Mouse (Mus musculus) thymus, postnatal 4 days (tissue): ENCODE data around the gene Chl1.

ENCODE experiments used
- DNase-seq: peaks from one replicate; pipeline ENCODE4 v3.0.0; 2021

Chl1 gene

DNA sequence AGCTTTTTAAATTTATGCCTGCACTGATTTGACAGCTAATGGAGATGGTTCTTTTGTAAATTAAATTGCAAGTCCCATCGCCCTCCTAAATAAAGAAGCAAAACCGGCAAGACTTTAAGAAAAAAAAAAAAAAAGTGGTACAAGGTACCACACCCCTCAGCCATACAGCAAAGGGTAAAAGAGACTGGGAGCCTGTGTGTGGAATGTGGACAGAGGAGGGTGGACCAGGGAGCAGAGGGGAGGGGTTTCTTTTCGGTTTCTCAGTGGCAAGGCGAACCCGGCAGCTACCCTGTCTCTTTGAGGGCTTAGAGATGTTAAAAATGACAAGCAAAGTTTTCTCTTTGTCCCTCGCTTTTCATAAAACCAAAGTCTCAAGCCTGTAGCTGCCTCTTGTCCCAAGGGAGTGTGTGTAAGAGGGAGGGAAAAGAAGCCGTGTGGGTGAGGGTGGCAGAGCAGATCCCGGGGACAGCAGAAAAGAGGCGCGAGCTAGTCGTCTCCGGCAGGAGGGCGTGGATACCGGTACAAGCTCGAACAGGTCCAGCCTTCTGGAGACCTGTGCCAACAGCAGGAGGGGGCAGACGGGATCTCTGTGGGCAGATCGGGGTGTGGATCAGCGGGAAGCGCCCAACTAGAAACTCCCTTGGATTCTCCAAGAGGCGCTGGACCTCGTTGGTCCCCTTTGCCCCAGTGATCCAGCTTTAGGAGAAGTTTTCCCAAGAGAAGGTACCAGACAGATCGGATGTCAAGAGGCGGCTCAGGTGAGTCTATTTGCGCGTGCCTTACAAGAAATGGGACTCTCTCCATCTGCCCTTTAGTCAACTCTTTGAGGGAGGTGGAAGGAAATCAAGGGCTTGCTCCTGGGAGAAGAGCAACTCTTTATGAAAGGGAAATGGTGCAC, at the start of gene Chl1:
Gene Chl1 (plus strand): TSS at position 195 of the 898 bp plus-strand sequence.
- peak; percentile 15 for DNase-seq

GRCm38 (mm10) chr6:103465479-103466080, 44.8 kb upstream of the Chl1 start:
- DNase-seq, result peak; percentile 8

DNA sequence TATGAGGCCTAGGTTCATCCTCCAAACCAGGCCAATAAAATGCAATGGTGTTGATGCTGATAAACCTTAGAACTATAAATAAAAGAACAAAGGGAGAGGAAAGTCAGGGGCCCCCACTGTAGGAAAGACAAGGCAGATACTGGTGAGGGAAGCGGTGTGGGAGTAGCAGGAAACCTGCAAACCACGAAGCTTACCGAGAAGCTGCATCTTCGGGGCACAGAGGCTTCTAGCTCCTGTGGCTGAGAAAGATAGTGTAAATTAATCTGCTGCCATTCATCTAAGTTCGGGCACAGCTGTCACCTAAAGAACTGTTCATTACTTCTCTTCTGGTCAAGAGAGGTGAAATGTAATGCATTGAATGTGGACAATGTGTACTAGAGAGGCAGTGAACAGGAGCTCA, 37.1 kb upstream of the Chl1 start:
- peak; percentile 33 for DNase-seq

- no peak for DNase-seq
These were observed 23.2 kb upstream of the Chl1 start for GRCm38 (mm10) chr6:103487199-103487598.

- no peak for DNase-seq
These were observed 12.0 kb upstream of the Chl1 start for GRCm38 (mm10) chr6:103498404-103498803.

DNA sequence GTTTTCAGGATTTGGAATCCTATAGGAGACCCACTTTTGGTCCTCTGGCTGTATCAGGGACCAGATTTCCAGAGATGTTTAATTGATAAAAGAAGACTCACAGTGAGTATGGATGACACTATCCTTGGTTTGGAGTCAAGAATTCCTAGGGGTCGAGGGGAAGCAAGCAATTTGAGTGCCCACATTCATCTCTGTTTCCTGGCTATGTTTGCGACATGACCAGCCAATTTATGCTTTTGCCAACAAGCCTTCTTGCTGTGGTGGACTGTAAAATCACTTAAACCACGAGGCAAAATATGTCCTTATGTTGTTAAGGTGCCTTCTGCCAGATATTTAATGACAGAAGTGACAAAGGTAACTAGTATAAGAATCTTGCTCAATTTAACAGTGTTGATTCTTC, 6.3 kb upstream of the Chl1 start:
- no peak for DNase-seq

DNA sequence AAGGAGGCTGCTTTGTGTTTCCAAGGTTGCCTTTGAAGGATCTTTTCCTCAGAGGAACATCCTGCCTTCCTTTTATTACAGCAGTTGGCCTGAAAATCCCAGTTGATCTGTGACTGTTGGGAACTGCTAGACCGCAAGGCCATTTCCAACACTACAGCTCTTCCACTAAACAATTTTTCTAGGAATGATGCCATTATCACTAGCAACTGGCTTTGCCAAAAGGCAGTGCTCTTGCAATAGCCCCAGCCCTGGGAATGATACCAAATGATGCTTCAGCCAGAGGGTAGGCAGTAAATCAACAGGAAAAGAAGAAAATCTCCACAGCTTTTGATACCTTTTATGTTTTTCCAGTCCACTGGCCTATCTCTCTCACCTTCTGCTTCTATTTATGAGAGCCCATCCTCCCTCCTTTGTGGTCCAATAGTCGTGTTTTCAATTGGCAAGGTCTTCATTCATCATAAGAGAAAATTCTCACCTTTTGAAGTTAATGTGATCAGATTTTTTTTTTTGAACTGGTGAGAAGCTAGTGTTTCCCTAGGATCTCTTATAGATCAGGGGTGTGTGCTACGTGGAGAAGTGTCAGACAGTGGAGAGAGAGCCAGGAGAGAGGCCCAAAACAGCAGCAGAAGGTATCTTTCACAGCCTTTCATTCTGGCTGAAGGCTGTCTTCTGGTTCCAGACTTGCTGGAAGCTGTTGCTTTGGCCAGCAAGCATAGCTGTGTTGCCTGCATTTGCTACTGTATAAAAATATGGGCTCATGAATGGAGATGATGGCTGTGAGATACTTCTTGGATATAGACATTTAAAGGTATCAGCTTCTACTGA, 2.4 kb upstream of the Chl1 start:
- no peak for DNase-seq

GRCm38 (mm10) chr6:103509596-103509995, 790 bp upstream of the Chl1 start:
- DNase-seq, result no peak

GRCm38 (mm10) chr6:103511290-103511971, 1.0 kb downstream of the Chl1 start:
- peak; percentile 10 for DNase-seq

DNA sequence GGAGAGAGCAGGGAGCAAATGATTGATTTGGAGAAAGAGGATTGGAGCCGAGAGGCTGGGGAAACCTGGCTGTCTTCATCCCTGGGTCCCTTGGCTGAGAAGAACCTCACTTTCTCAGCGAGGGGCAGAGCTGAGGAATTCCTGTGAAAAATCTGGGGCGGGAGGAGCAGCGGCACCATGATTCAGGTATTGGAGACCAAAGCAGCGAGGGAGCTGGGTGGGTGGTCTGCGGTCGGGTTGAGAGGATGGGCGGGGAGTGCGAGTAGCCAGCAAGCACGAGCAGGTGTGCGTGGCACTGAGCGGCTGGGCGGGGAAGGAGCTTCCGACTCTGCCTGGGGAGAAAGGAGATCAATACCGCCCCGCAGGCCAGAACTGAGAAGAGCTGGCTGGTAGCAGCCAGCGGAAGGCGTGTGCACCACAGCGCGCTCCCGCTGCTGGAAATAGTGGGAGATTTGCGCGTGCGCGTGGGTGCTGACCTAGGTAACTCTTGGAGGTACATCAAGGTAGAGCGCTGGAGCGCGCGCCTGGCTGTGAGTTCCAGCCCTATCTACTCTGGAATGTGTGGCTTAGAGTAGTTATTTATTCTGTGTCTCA, 1.7 kb downstream of the Chl1 start:
- peak; percentile 68 for DNase-seq

GRCm38 (mm10) chr6:103512911-103513321, 2.5 kb downstream of the Chl1 start:
- DNase-seq, result no peak

DNA sequence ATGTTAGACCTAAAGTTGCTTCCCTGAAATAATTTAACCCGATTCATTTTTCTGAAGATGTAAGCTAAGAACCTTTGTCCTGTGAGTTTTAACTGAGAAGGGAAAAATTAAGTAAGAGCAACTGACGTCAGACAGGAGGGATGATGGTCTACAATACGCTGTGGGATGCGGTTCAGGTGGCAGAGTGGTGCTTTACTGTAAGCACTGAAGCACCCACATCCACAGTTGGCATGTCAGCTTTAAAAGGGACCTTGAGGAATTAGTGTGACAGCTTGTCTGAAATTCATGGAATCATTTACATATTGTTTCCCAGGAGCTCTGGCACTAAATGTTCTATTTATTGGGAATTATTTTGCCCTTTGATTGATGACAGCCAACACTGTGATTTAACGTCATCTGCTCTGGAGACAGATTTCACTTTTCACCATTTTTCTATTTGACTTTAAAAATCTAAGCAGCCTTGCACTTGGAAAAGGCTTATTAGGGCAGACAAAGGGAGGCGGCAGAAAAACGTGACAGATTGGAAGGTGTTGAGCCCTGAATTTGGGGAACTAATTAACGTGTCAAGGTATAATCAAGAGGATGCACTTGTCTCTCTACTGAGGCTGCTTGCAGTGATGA, 3.3 kb downstream of the Chl1 start:
- DNase-seq, result no peak

DNA sequence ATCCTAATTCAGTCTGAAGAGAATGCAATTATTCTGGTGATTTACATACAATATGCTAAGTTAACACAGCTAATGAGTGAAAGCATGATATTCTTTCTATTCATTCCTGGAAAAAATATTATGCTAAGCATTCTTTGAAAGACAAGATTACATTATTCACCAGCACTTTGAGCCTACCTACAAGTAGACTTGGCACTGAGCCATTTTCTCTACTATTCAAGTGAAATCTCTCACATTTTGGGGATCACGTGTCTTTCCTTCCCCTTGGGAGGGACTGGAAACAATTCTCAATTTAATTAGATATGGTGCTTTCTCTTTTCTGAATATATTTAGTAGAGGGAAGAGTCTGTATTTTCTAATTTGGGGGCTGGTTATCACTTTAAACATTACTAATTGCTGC, 4.0 kb downstream of the Chl1 start:
- DNase-seq, result no peak

- DNase-seq, result no peak
These were observed 4.4 kb downstream of the Chl1 start for GRCm38 (mm10) chr6:103514756-103515155.

DNA sequence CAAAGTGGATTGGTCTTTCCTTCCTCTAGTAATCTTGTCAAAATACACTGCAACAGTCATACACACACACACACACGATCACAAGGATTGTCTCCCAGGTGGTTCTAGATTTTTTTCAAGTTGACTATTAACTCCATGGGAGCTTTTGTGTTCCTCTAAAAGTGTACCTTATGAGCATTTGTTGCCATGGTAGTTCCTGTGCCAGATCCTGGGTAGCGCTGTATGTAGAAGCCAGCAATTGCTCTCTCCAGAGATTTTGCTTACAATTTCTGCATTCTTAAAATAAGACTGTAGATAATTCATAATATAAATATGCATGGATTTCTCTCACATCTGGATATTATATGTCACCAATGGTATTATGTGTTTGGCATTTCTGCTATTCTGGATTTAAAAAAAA, 9.2 kb downstream of the Chl1 start:
- no peak for DNase-seq

GRCm38 (mm10) chr6:103525326-103526024, 15.1 kb downstream of the Chl1 start:
- no peak for DNase-seq

DNA sequence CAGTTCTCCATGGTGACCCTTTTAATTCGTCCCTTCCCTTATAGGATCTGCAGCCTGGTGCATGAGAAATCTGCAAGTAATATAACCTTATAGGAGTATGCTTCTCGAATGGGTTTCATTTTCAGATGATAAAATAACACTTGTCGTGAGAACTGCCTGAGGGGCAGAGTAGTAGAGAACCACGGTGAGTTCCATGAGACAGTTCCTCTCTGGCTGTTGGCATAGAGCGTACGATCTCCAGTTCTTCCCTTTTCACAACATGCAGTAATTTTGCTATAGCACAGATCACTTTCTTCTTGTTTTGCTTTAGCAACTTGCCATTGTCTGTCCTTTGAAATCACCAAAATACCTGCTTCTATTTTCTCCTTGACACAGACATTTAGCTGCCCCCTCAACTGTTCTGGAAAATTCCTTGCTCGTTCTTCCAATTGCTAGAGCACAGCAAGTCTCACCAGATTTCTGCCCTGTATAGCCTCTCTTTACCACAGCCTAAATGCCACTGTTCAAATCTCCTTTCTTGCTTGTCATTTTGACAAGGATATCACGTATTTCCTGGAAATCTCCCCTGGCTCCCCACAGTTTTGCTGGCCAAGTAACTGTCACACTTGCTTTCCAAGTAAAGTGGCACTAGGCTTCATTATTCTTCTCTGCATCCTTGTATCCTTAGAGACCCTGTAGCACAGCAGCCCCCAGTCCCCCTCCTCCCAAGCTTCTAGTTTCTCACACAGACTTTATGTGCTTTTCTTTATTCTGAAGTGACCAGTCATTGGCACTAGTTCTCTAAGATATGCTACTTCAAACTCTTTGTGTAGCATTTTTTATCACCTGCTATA, 16.8 kb downstream of the Chl1 start:
- no peak for DNase-seq

GRCm38 (mm10) chr6:103533048-103533447, 22.7 kb downstream of the Chl1 start:
- DNase-seq, result no peak

GRCm38 (mm10) chr6:103534027-103534426, 23.6 kb downstream of the Chl1 start:
- no peak for DNase-seq

- DNase-seq, result no peak
These were observed 32.2 kb downstream of the Chl1 start for GRCm38 (mm10) chr6:103542576-103542975.
